Mouse (Mus musculus) c-Kit-positive CD71-negative TER-119-negative erythroid progenitor cells, embryonic 14.5 days (primary cell): ENCODE measurements at regions not wholly inside any gene's neighbourhood (a gene's known extent, or its start where the extent isn't known, plus 50 kb on each side); places are given as distances from the start of the nearest gene placed in this dataset.

Source experiments
- DNase-seq: peaks from one replicate; pipeline ENCODE4 v3.0.0-alpha.2; 2013; ENCODE audit warnings: low read depth

DNA sequence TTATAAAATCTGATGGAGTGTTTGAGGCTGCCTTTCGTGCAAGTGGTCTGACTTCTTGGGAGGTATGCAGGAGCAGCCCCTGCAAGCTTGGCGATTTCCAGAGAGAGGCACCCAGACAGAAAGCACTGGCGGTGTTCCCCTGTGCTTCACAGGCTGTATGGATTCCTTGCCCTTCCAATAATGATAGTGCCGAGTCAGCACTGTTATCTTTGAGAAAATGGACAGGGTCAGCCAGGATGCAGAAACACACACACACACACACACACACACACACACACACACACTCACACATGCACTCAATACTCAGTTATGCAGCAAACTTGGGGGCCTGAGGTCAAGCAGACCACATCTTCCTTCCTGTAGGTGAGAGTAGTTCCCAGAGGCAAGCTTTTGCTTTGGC is 305.7 kb downstream of the Gadd45g start:
- DNase-seq, result no peak

DNA sequence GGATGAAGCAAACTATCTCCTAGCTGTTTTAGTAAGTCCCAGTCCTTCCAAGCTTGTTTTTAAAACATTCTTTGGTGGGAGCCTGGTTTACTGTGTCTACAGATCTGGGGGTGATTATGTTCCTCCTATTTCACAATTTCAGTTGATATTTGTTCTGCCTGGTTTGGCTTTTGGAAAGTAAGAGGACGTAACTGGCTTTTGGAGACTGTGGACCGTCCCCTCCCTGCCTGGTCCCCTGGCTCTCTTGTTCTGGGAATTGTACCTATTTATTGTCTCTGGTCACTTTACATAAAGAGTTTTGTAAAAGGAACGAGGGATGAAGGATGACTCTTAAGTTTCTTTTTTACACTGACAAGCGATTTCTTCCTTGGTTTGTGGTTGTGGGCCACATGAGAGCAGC is 306.6 kb downstream of the Gadd45g start:
- DNase-seq, result no peak

DNA sequence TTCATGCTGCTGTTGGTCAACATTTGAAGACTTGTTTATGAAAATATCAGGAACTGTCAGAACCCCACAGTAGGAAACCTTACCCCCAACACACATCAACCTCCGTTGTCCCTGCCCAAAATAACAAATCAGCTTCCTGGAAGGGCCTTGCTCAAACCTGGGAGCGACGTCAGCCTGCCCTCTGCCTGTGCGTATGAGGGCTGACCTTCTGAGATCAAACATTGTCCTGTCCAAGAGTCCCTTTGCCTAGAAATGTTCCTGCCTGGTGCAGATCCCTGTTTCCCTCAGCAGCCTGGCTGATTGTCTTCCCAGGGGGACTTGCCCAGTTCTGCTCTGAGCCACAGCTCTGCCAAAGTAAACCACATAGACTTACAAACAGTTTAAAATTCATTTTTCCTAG is 307.1 kb downstream of the Gadd45g start:
- DNase-seq, result no peak

DNA sequence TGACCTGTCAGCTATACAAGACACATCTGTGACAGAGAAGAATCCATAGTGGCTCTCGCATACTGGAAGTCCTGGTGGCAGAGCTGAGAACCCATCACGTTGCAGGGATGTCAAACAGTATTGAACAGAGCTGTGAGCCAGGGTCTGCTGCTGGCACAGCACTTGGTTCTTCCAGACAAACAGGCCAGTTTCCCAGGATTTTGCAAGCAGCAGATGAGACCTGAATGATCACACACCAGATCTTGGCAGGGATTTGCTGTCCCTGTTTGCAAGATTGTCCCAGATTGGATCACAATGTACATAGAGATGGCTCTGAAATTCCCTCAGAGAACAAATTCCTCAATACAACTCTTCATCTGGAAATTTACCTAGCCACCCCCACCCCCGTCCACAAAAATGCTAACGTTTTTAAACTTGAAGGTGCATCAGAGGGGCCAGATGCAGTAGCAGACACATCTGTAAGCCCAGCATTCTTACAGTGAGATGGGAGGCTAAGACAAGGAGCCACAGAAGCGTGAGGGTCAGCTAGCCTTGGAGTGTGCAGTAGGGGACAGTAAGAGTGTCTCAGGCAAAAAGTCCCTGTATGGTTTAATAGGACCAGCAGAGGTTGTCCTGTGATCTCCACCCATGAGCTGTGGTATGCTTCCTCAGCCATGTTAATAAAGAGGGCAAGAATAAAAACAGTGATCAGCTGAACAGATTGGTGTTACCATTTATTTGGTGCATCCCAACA is 307.8 kb downstream of the Gadd45g start:
- no peak for DNase-seq

DNA sequence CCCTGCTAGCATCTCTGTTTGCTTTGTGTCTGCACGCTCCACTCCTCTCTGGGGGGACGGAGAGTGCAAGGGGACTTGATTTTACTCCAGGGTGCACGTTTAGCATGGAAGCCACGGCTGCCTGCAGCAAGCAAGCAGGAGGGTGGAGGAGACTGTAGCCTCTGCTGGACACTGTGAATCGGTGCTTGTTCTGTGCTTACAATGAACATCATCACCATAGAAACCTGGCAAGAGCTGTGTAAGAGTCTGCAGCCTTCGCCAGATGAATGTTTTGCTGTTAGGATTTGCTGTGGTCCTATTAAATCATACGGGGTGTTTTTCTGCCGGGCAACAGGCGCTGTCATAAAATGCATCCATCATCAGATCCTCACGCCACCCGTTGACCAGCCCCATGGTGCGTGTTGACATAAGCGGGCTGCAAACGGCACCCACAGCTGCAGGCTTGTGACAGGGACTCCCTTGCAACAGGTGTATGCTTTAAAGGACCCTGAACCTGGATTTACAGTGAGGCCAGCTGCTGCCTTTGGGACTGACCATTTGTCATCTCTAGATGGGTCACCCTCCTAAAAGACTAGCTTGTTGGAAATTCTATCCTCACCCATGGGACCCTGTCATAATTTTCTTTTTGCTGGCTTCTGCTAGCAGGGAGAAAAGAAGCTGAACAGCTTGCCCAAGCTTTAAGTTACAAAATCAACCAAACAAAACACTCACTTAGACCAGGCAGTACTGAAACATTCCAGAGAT is 308.5 kb downstream of the Gadd45g start:
- DNase-seq, result no peak

DNA sequence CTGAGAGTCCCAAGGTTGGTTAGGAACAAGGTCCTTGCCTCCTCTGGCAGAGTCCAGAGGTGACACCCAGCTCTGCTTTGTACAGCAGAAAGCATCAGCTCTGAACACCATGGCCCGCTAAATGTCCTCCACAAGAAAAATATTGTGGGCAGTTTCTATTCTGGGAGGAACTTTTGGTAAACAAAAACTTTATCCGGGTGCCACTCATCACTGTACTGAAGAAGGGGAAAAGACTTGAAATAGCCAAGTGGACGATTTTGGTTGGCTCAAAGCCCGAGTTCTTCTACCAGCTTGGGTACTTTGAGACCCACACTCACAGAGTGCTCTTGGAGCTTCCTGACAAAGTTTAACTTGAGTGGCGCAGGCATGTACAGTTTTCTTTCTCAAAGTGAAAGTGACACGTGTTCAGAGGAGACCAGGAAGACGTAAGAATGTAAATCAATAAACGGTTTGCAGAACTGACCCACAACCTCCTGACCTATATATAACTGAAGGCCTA is 309.2 kb downstream of the Gadd45g start:
- no peak for DNase-seq

DNA sequence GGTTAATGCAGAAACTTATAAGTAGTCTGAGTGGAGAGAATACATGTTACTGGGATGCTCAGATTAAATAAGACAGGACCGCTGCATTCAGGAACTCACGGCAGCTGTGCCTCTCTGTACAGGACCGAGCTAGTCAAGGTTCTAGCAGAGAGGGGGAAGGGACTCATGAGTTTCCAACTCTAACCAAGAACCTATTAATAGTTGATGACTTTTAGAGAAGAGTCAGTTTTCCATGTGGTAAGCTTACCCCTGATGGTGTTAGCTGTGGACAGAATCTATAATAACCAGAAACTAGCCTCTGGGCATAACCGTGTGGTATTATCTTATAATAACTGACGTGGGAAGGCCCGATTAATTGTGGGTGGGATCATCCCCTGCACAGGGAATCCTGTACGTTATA is 316.2 kb downstream of the Gadd45g start:
- no peak for DNase-seq

DNA sequence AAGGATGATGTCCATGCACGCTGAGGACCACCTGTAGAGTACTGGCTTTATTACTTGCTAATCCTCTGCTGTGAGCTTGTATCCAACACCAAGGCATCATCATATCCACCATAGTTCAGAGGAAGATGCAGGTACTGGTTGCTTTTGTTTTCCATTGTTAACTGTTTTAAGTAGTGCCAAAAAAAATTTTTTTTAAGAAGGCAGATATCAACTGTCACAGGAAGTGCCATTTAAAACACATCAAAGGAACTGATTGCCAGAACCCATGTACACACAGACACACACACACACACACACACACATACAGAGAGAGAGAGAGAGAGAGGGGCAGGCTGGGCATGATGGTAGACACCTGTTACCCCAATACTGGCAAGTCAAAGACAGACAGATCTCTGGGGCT is 319.1 kb downstream of the Gadd45g start:
- DNase-seq, result no peak

DNA sequence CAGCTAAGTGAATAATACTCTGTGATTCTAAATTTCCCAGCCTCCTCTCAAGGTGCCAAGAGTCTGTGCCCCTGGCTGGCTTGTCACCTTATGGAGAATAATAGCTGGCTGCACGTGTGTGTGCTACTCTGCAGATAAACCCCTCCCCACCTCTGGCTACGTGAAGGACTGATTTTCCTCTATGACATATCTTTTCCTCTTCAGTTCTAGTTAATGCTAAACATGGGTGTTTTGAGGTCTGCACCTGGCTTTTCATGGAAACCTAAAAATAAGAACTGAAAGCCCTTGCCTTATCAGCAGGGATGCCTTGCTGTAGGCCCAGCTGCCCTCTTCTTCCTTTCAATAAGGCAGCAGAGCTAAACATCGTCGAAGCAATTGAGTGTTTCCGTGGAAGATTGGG is 321.5 kb downstream of the Gadd45g start:
- DNase-seq, result no peak

DNA sequence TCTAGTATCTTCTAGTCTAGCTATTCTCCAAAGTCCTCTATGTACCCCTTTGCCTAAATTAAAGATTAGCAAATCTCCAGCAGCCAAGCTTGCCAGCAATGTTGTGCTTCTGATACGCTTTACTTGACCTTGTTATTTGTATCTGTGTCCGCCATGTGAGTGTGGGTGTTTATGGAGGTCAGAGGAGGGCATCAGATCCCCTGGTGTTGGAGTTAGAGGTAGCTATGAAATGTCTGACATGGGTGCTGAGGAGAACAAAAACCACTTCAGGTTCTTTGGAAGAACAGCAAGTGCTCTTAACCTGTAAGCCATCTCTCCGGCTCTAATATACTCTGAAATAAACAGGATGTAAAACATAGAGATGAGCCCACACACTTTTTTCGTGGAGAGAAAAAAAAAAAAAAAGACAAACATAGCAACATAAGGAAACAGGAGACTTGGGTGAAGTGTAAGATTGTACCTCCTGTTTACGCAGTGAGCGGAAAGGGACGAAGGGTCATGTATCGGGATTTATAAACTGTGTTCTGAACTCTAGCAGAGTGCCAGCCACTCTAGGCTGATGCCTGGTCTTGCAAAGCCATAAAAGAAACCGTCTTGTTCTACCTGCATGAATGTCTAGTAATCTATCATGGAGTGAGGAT is 326.3 kb downstream of the Gadd45g start:
- no peak for DNase-seq

DNA sequence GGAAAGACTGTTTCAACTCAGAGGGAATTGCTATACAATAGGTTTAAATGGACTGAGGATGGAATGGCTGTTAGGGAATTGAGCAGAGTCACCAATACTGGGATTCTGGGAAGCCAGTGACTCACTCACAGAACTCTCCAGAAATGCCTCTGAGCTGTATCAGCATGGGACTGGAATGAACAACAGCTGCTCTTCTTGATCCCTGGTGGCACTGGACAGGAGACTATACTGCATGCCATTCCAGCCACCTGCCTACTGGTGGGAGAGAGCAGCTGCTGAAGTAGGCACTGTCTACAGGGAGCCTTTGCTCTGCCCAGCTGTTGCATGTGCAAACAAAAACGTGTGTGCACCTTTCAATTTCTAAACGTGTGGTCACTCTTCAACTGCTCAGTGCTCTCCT is 329.2 kb downstream of the Gadd45g start:
- DNase-seq, result no peak

DNA sequence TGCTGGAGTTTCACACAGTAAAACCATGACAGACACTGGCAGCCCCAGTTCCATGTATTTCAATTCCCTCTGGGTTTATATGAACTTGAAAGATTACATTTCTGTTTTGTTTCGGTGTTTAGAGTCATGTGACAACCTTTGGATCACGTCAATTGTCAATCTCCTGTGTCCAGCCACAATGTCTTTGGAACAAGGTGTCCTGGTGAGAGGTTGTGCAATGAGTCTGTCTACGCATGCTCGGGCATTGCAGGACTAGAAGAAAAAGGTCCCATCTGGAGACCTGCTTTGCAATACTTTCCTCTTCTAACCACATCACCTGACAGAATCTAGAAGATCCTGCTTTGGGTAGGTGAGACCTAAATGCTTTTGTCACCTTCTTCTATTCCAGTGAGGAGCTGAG is 333.5 kb downstream of the Gadd45g start:
- no peak for DNase-seq

DNA sequence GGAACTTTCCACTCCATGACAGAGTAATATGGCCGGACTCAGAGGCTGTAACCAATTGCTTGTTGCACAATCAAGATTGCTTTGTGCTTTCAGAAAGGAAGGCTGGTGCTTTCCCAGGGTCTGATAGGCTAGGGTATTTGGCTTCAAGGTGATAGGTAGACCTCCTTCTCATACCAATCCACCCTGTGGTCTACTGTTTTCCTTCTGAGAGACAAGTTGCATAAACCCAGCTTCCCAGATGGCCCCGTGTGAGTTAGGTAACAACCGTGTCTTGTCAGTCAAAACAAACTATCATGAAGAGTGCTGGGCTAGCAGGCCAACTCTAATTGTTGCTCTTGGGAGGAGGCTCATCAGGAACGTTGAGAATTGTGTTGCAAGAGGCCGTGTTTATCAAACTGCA is 337.2 kb downstream of the Gadd45g start:
- DNase-seq, result no peak

DNA sequence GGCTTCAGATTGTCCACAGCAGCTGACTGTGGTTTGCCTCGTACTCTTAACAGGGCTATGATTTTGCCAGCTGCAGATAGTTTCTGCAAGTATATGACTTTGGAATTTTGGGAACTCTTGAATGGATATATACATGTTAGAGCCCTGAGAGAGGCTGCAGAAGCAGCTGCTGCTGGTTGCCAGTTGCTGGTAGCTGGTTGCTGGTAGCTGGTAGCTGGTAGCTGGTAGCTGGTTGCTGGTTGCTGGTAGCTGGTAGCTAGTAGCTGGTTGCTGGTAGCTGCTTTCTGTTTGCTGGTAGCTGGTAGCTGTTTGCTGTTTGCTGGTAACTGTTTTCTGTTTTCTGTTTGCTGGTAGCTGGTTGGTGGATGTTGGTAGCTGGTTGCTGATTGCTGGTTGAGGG is 339.1 kb downstream of the Gadd45g start:
- DNase-seq, result no peak

DNA sequence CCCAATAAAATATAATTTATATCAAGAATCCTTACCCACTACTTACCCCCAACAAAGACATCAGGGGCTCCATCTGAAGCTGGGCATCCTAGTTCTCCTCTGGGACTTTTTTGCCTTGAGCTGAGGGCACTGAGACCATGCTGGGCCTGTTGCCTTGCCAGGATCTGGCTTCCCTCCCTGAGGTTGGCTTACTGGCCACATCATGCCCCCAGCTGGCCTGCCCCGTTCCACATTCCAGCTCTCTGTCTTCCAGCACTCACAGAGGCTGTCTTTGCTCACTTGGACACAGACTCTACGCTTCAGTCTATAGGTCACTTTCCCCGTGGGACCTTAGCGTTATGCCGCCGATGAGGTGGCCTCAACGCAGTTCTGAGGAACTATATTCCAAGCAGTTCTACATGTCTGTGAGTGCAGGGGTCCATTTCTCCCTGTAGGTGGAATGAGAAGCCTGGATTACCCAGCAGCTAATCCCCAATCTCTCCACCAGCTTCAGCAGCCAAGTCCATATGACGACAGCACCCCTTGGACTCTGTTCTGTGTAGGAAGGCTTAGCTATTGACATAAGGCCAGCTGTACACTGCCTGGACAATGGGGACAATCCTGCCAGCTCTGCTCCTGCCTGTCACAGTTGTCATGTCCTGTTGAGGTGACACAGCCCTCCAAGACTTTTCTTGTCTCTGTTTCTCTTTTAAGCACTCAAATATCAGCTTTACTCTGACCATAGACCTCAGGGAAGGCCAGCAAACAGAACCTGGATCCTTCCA is 341.5 kb downstream of the Gadd45g start:
- DNase-seq, result no peak

DNA sequence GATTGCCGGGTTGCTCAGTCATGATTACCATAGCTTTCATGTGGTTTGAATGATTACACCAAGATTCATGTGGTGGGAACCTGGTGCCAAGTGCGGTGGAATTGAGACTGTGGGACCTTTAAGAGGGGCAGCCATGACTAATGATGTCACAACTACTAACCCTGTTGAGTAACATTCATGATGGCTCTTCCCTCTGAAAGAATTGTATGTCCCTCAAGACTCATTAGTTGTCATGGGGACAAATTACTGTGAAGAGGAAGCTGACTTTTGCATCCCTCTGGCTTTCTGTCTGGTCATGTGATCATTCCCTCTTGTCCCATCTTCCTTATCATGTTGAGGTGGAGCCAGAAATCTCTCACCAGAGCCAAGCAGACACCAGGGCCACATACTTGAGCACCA is 342.1 kb downstream of the Gadd45g start:
- DNase-seq, result no peak

DNA sequence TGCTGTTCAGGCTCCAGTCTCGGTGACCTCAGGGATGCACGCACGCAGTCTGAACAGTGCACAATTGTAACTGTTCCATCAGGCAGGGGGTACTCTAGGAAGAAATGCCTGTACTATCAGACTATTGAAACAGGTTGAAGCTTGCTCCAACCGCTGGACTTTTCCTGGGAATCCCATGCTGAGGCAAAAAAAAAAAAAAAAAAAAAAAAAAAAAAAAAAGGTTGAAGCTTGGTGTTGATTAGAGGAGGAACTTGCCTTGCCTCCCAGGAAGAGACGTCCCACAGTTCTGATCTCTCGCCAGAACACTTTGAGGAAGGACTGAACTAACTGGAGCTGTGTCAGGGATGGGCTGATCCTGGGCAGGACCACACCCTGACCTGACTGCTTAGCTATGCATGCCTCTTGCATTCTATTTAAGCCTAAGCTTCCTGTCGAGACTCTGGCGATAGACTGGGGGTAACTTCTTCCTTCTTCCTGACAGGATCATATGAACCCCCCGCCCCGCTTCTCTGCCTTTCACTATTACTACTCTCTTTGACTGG is 341.6 kb downstream of the Diras2 start:
- DNase-seq, result no peak

DNA sequence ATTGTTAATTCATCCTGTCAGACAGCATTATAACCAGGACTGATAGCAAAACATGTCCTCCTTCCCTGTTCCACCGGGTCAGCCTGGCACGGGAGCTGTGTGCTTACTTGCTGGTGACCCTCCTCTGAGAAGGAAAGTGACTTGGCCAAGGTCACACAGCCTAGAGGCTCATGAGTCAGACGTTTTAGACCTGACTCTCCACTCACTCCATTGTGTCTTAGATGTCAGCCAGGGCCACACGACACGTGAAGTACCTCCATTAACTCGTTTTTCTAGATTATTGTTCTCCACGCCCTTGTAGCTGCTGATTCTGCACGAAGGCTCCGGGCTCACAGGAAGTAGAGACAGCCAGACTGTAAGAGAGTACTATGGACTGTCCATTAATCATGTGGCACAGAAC is 340.8 kb downstream of the Diras2 start:
- no peak for DNase-seq

DNA sequence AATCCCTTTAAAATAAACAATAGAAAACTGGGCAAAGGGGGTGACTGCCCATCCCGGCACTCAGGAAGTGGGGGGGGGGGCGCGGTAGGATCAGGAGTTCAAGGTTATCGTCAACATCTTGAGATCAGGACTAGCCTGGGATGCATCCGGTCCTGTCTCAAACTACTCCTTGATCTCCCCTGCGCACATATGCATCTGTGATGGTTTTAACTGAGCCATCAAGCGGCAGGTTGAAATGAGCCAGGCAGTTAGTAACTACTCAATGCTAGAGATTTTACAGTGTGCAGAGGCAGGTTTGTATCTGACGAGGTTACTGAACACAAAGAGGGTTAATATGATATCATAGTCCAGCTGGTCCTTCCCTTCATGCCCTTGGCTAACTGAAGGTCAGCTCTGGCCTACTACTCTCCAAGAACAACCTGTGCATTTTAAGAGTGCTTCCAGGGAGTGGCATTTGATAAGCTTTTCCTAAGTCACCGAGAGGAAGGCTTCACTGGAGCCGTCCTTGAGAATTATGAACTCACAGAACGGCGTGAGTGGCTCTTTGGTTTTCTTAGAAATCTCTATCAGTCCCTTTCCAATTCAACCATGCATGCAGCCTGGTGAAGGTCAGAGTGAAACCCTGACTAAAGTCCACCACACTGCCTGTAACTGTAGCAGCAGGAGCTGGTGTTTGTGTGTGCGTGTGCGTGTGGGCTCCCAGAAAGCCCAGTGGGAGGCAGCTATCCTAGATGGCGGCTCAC is 340.1 kb downstream of the Diras2 start:
- DNase-seq, result no peak

DNA sequence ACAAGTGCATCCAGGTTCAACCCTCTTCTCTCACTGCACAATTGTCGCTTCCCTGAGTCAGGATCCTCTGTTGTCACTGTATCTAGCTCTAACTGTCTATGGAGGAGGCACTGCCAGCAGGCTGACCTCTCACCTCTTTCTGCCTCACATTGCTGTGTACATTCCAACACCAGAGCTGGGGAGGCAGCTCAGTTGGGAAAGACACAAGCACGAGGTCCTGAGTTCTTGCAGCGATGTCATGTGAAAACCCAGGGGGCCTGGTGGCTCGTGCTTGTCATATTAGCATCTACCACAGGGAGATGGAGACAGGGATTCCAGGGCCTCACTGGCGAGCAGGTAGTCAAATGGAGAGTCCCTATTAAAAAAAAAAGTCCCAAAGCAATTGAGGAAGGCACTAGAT is 334.2 kb downstream of the Diras2 start:
- no peak for DNase-seq

DNA sequence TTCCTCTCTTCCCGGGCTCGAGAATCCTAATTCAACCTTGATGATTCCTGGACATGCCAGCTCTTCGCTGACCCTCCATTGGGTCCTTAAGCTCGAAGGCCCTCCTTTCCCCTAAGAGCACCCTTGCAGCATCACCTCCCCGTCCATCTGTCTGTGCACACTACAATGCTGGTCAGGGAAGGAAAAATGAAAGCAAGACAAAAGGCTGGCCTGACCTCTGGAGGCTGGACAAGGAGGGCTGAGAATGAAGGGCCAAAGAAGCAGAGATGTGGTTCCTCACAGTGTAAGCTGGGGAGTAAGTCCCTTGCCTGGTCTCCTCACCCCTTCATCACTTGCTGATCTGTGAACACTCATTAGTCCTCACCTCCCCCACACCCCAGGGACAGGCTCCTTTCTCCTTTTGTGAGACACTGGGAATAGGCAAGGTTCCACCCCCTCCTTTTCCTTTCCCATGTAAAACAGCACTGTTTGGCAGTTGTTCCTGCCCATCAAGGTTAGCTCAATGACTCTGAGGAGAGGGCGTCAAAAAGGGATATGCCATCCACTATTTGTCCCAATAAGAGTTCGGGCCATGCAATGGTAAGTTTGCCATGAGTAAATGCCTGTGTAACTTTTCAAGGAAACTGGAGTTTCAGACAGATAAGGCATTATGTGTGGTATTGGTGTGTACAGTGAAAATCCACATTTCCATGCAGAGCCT is 332.3 kb downstream of the Diras2 start:
- DNase-seq, result no peak
